Mouse (Mus musculus) neural tube, embryonic 14.5 days (tissue): ENCODE measurements around the gene Magi2. TPM values are rescaled to one million over a fixed set of nuclear protein-coding genes. Genes with fewer than 3 reads are reported as not detected.

Source experiments
- ATAC-seq: fragments of 200-750 bp; cut with Nextera tagmentation; 2 replicates; pipeline ENCODE4 v1.8.0; 2017; ENCODE audit warnings: low read depth, mild to moderate bottlenecking, moderate TSS enrichment, moderate library complexity
- H3K27ac ChIP-seq: fragments of 300-500 bp; sonication (generic); 2 replicates; pipeline ENCODE4 v1.5.1; 2014; ENCODE audit warnings: low read depth, mild to moderate bottlenecking, control low read depth, low read length, moderate library complexity, mixed read lengths
- H3K27me3 ChIP-seq: fragments of 300-500 bp; sonication (generic); 2 replicates; pipeline ENCODE4 v1.6.1; 2014; ENCODE audit warnings: low read length; ENCODE audit not compliant: control insufficient read depth, insufficient read depth
- H3K36me3 ChIP-seq: fragments of 300-500 bp; sonication (generic); 2 replicates; pipeline ENCODE4 v1.6.1; 2014; ENCODE audit warnings: low read length, mixed read lengths; ENCODE audit not compliant: control insufficient read depth, insufficient read depth
- H3K4me1 ChIP-seq: fragments of 300-500 bp; sonication (generic); 2 replicates; pipeline ENCODE4 v1.6.1; 2014; ENCODE audit warnings: low read length; ENCODE audit not compliant: control insufficient read depth, insufficient read depth
- H3K4me2 ChIP-seq: fragments of 300-500 bp; sonication (generic); 2 replicates; pipeline ENCODE4 v1.6.1; 2014; ENCODE audit warnings: mild to moderate bottlenecking, low read depth, low read length, control low read depth
- H3K4me3 ChIP-seq: fragments of 300-500 bp; sonication (generic); 2 replicates; pipeline ENCODE4 v1.5.1; 2014; ENCODE audit warnings: low read depth, low read length, control low read depth, mixed read lengths
- H3K9ac ChIP-seq: fragments of 300-500 bp; sonication (generic); replicated peaks from 2 replicates; pipeline ENCODE4 v1.6.1; 2014; ENCODE audit warnings: low read depth, mild to moderate bottlenecking, control low read depth, low read length, mixed read lengths
- H3K9me3 ChIP-seq: fragments of 300-500 bp; sonication (generic); 2 replicates; pipeline ENCODE4 v1.6.1; 2016; ENCODE audit warnings: low read length; ENCODE audit not compliant: control insufficient read depth
- WGBS: fragments of 180-500 bp; shearing (Covaris S2); extraction: QIAGEN DNeasy Blood & Tissue Kit; methylation state at CpG from one replicate; pipeline ENCODE4 v1.1.7; 2014; 5-methylcytosine and 5-hydroxymethylcytosine counted together
- polyA plus RNA-seq: library from polyadenylated mRNA; unstranded; fragments of >200 nt; fragmentation: Nextera tagmentation; extraction: Ambion mirVana; gene quantifications from 2 replicates; pipeline ENCODE4 v1.2.1, GENCODE M21; 2014

Gene Magi2
- polyA plus RNA-seq, 1 experiment from 2014 or later: 50.2 TPM

GRCm38 (mm10) chr5:20456106-20456505 lies 1229.3 kb downstream of the Magi2 start:
- Histone ChIP-seq H3K4me2 (no peak overlapping the region), H3K27me3 (no peaks in the 10 kb centered on the region), H3K36me3 (no peaks in the 10 kb centered on the region), H3K9me3 (no peaks in the 10 kb centered on the region), H3K4me1 (no peaks in the 10 kb centered on the region), H3K4me3 (no peak overlapping the region), H3K9ac (no peak overlapping the region), H3K27ac (no peak overlapping the region)
- WGBS: 69% methylated on average over 3 of the region's 3 CpGs
- ATAC-seq: no peak

- Histone ChIP-seq H3K4me2 (no peak overlapping the region), H3K4me3 (no peak overlapping the region), H3K27ac (no peak overlapping the region), H3K36me3 (no peaks in the 10 kb centered on the region), H3K9me3 (no peaks in the 10 kb centered on the region), H3K27me3 (no peaks in the 10 kb centered on the region), H3K9ac (no peak overlapping the region), H3K4me1 (no peaks in the 10 kb centered on the region)
- peak; percentile 56; the same call in 1 of the 2 replicates for ATAC-seq
- WGBS: 75% methylated on average over 7 of the region's 7 CpGs
Observed at GRCm38 (mm10) chr5:20457742-20458510, 1231.1 kb downstream of the Magi2 start.

- H3K9ac ChIP-seq: no peak overlapping the region
- no peak overlapping the region for H3K4me2 ChIP-seq
- H3K27ac ChIP-seq: no peak overlapping the region
- no peak for ATAC-seq
- WGBS: 70% methylated on average over 2 of the region's 2 CpGs
- H3K4me1 ChIP-seq: no peaks in the 10 kb centered on the region
- H3K27me3 ChIP-seq: no peaks in the 10 kb centered on the region
- no peak overlapping the region for H3K4me3 ChIP-seq
- no peaks in the 10 kb centered on the region for H3K9me3 ChIP-seq
- peaks cover 3% of the 10 kb centered on the region; the same call in 1 of the 2 replicates for H3K36me3 ChIP-seq
Observed at GRCm38 (mm10) chr5:20461709-20462108, 1234.9 kb downstream of the Magi2 start.

GRCm38 (mm10) chr5:20462376-20462775 lies 1235.5 kb downstream of the Magi2 start:
- WGBS: 93% methylated on average over 2 of the region's 2 CpGs
- Histone ChIP-seq H3K36me3 (peaks cover 3% of the 10 kb centered on the region; the same call in 1 of the 2 replicates), H3K4me1 (no peaks in the 10 kb centered on the region), H3K9ac (no peak overlapping the region), H3K27me3 (no peaks in the 10 kb centered on the region), H3K27ac (no peak overlapping the region), H3K4me2 (no peak overlapping the region), H3K9me3 (no peaks in the 10 kb centered on the region), H3K4me3 (no peak overlapping the region)
- ATAC-seq: no peak

- Histone ChIP-seq H3K27me3 (no peaks in the 10 kb centered on the region), H3K9ac (no peak overlapping the region), H3K9me3 (no peaks in the 10 kb centered on the region), H3K27ac (no peak overlapping the region), H3K4me3 (no peak overlapping the region), H3K4me2 (no peak overlapping the region), H3K36me3 (peaks cover 3% of the 10 kb centered on the region; the same call in 1 of the 2 replicates), H3K4me1 (no peaks in the 10 kb centered on the region)
- WGBS: 78% methylated on average over 3 of the region's 3 CpGs
- no peak for ATAC-seq
Observed at GRCm38 (mm10) chr5:20469721-20470120, 1242.9 kb downstream of the Magi2 start.

GRCm38 (mm10) chr5:20470466-20470865 lies 1243.6 kb downstream of the Magi2 start:
- ATAC-seq: 0 out of 2 replicates have a peak, but pooled peaks have one; percentile 28
- Histone ChIP-seq H3K4me3 (no peak overlapping the region), H3K36me3 (peaks cover 3% of the 10 kb centered on the region; the same call in 1 of the 2 replicates), H3K27me3 (no peaks in the 10 kb centered on the region), H3K4me1 (no peaks in the 10 kb centered on the region), H3K9ac (no peak overlapping the region), H3K9me3 (no peaks in the 10 kb centered on the region), H3K4me2 (no peak overlapping the region), H3K27ac (no peak overlapping the region)

GRCm38 (mm10) chr5:20484505-20484904 lies 1257.7 kb downstream of the Magi2 start:
- no peak for ATAC-seq
- H3K4me3 ChIP-seq: no peak overlapping the region
- no peak overlapping the region for H3K9ac ChIP-seq
- WGBS: 90% methylated on average over 7 of the region's 7 CpGs
- H3K36me3 ChIP-seq: no peaks in the 10 kb centered on the region
- no peaks in the 10 kb centered on the region for H3K9me3 ChIP-seq
- no peaks in the 10 kb centered on the region for H3K4me1 ChIP-seq
- H3K27me3 ChIP-seq: no peaks in the 10 kb centered on the region
- H3K27ac ChIP-seq: no peak overlapping the region
- H3K4me2 ChIP-seq: no peak overlapping the region

GRCm38 (mm10) chr5:20491911-20492310 lies 1265.1 kb downstream of the Magi2 start:
- Histone ChIP-seq H3K27me3 (no peaks in the 10 kb centered on the region), H3K9ac (no peak overlapping the region), H3K4me1 (no peaks in the 10 kb centered on the region), H3K27ac (no peak overlapping the region), H3K36me3 (no peaks in the 10 kb centered on the region), H3K4me2 (no peak overlapping the region), H3K4me3 (no peak overlapping the region), H3K9me3 (no peaks in the 10 kb centered on the region)
- no peak for ATAC-seq
- 76% methylated on average over 2 of the region's 2 CpGs for WGBS

- Histone ChIP-seq H3K9me3 (no peaks in the 10 kb centered on the region), H3K36me3 (no peaks in the 10 kb centered on the region), H3K4me2 (no peak overlapping the region), H3K27ac (no peak overlapping the region), H3K27me3 (no peaks in the 10 kb centered on the region), H3K4me3 (no peak overlapping the region), H3K9ac (no peak overlapping the region), H3K4me1 (no peaks in the 10 kb centered on the region)
- ATAC-seq: no peak
- 92% methylated on average over 7 of the region's 7 CpGs for WGBS
Observed at GRCm38 (mm10) chr5:20492679-20493078, 1265.8 kb downstream of the Magi2 start.
